In genomic region chr11:85841211-85841681, GRCm38 (mm10) we compare ENCODE assay signal across 8 mouse cellular contexts. TPM values are rescaled to one million over a fixed set of nuclear protein-coding genes. Genes with fewer than 3 reads are reported as not detected.
A peak's percentile ranks its signal among the peaks of the same experiment; 100 is the strongest.
DNase-seq lines count a peak whose midpoint lies in the region; ATAC-seq and TF ChIP-seq lines count a peak whose summit lies in the region.

No protein-coding gene starts in this region.

- H3K27me3 ChIP-seq in forebrain, embryonic 11.5 days (ENCODE audit: control insufficient read depth, insufficient read depth, low read length): peaks cover 78% of the 10 kb centered on the region
- H3K27me3 ChIP-seq in forebrain, embryonic 16.5 days (replicated peaks; ENCODE audit: control insufficient read depth, insufficient read depth, low read length): peaks cover 78% of the 10 kb centered on the region
- peaks cover 54% of the 10 kb centered on the region for H3K27me3 ChIP-seq in ES-Bruce4 (ENCODE audit: control insufficient read depth, insufficient read depth, low read length, poor library complexity, severe bottlenecking)
- peaks cover 74% of the 10 kb centered on the region for H3K27me3 ChIP-seq in heart, embryonic 14.5 days (ENCODE audit: control insufficient read depth, insufficient read depth, low read length)
- H3K27me3 ChIP-seq in liver, embryonic 14.5 days (ENCODE audit: control insufficient read depth, insufficient read depth, low read length): peaks cover 100% of the 10 kb centered on the region

- H3K9ac ChIP-seq in forebrain, embryonic 11.5 days (ENCODE audit: low read length): no peak overlapping the region
- no peak overlapping the region for H3K9ac ChIP-seq in forebrain, embryonic 16.5 days (replicated peaks; ENCODE audit: low read depth, low read length)
- peak overlapping the region; percentile 67; the same call in 1 of the 2 replicates for H3K9ac ChIP-seq in ES-Bruce4 (ENCODE audit: low read depth, poor library complexity, severe bottlenecking)
- H3K9ac ChIP-seq in heart, embryonic 14.5 days (ENCODE audit: low read length): no peak overlapping the region; the same call in 1 of the 2 replicates
- no peak overlapping the region for H3K9ac ChIP-seq in liver, embryonic 14.5 days (replicated peaks)

- no peak for ATAC-seq in forebrain, embryonic 11.5 days (replicated peaks; ENCODE audit: low FRiP score)
- ATAC-seq in forebrain, embryonic 16.5 days: no peak
- ATAC-seq in heart, embryonic 14.5 days (ENCODE audit: insufficient number of reproducible peaks, insufficient read depth, low FRiP score, low read depth): no peak
- ATAC-seq in liver, embryonic 14.5 days (ENCODE audit: insufficient read depth): no peak

- peak; percentile 61 for DNase-seq in forebrain, embryonic 11.5 days (ENCODE audit: low spot score)
- no peak for DNase-seq in liver, embryonic 14.5 days (ENCODE audit: low read depth in 3 of 3, low spot score in 3 of 3)
- no peak for DNase-seq in thymus, adult 18-20 months
- DNase-seq in frontal cortex, postnatal 36 days (ENCODE audit: low spot score in 2 of 2): no peak
- DNase-seq in right cerebral cortex, adult 18-20 months: no peak

- H3K4me2 ChIP-seq in forebrain, embryonic 11.5 days (ENCODE audit: low read depth, low read length, severe bottlenecking): no peak overlapping the region; the same call in none of the 2 replicates
- no peak overlapping the region; the same call in 1 of the 2 replicates for H3K4me2 ChIP-seq in forebrain, embryonic 16.5 days (ENCODE audit: low read length)
- H3K4me2 ChIP-seq in heart, embryonic 14.5 days (ENCODE audit: low read length): peak overlapping the region; percentile 94
- H3K4me2 ChIP-seq in liver, embryonic 14.5 days (ENCODE audit: low read depth): no peak overlapping the region

- no peak for TF ChIP-seq POLR2A in ES-Bruce4 (IDR thresholded peaks at IDR 0.05; ENCODE audit: insufficient read depth, low read length)

- H3K27ac ChIP-seq in forebrain, embryonic 11.5 days (ENCODE audit: low read depth, low read length): no peak overlapping the region
- H3K27ac ChIP-seq in forebrain, embryonic 16.5 days (ENCODE audit: low read length): no peak overlapping the region
- no peak overlapping the region for H3K27ac ChIP-seq in ES-Bruce4 (ENCODE audit: insufficient read depth, low read length)
- no peak overlapping the region for H3K27ac ChIP-seq in heart, embryonic 14.5 days (replicated peaks in 1 of 2; ENCODE audit: control insufficient read depth in 1 of 2, insufficient read depth in 1 of 2, low read depth in 2 of 2, low read length in 2 of 2)
- no peak overlapping the region for H3K27ac ChIP-seq in liver, embryonic 14.5 days

- WGBS in forebrain, embryonic 11.5 days: 7% methylated on average over 8 of the region's 8 CpGs
- 7% methylated on average over 8 of the region's 8 CpGs for WGBS in forebrain, embryonic 16.5 days
- WGBS in heart, embryonic 14.5 days: 25% methylated on average over 8 of the region's 8 CpGs
- 8% methylated on average over 8 of the region's 8 CpGs for WGBS in liver, embryonic 14.5 days (ENCODE audit: insufficient replicate concordance)

- no peak overlapping the region for H3K4me3 ChIP-seq in forebrain, embryonic 11.5 days (ENCODE audit: low read depth, low read length)
- H3K4me3 ChIP-seq in forebrain, embryonic 16.5 days (replicated peaks; ENCODE audit: low read length): no peak overlapping the region
- no peak overlapping the region for H3K4me3 ChIP-seq in ES-Bruce4 (ENCODE audit: low read depth, low read length)
- peak overlapping the region in 1 of 2 experiments; percentile 36; a peak in 1 of 4 replicates for H3K4me3 ChIP-seq in heart, embryonic 14.5 days (ENCODE audit: control insufficient read depth in 1 of 2, insufficient read depth in 1 of 2, low read depth in 1 of 2, low read length in 2 of 2)
- no peak overlapping the region for H3K4me3 ChIP-seq in liver, embryonic 14.5 days (ENCODE audit: insufficient read depth in 1 of 2, low read depth in 2 of 2, low read length in 2 of 2)

- TF ChIP-seq EP300 in ES-Bruce4 (IDR thresholded peaks at IDR 0.05; ENCODE audit: insufficient read depth, low read depth, low read length): no peak
- no peak for TF ChIP-seq EP300 in liver, embryonic 14.5 days (IDR thresholded peaks at IDR 0.05; ENCODE audit: low read depth)

- TF ChIP-seq CTCF in ES-Bruce4 (IDR thresholded peaks at IDR 0.05; ENCODE audit: low read depth, low read length): no peak
- 0 out of 2 replicates have a peak, but pooled peaks have one; percentile 12 for TF ChIP-seq CTCF in liver, embryonic 14.5 days (IDR thresholded peaks at IDR 0.05; ENCODE audit: low read depth)

- H3K4me1 ChIP-seq in forebrain, embryonic 11.5 days (replicated peaks; ENCODE audit: control insufficient read depth, insufficient read depth, low read length): peaks cover 23% of the 10 kb centered on the region; the same call in 1 of the 2 replicates
- H3K4me1 ChIP-seq in forebrain, embryonic 16.5 days (replicated peaks; ENCODE audit: control insufficient read depth, insufficient read depth, low read length): peaks cover 33% of the 10 kb centered on the region
- H3K4me1 ChIP-seq in ES-Bruce4 (ENCODE audit: control insufficient read depth, insufficient read depth, low read length): no peaks in the 10 kb centered on the region
- peaks cover 20 to 36% of the 10 kb centered on the region in 2 experiments for H3K4me1 ChIP-seq in heart, embryonic 14.5 days (ENCODE audit: control insufficient read depth in 2 of 2, insufficient read depth in 2 of 2, low read length in 2 of 2)
- H3K4me1 ChIP-seq in liver, embryonic 14.5 days (replicated peaks; ENCODE audit: control insufficient read depth in 2 of 2, insufficient read depth in 2 of 2, low read length in 1 of 2): peaks cover 3 to 7% of the 10 kb centered on the region in 2 experiments; a peak in 2 of 4 replicates

- H3K9me3 ChIP-seq in forebrain, embryonic 11.5 days (ENCODE audit: control insufficient read depth, low read length): no peaks in the 10 kb centered on the region
- no peaks in the 10 kb centered on the region for H3K9me3 ChIP-seq in forebrain, embryonic 16.5 days (ENCODE audit: control insufficient read depth, low read length)
- H3K9me3 ChIP-seq in ES-Bruce4 (replicated peaks; ENCODE audit: control insufficient read depth, insufficient read depth, low read length, poor library complexity, severe bottlenecking): no peaks in the 10 kb centered on the region
- H3K9me3 ChIP-seq in heart, embryonic 14.5 days (ENCODE audit: control insufficient read depth, low read length): no peaks in the 10 kb centered on the region
- H3K9me3 ChIP-seq in liver, embryonic 14.5 days (ENCODE audit: control insufficient read depth, low read length): no peaks in the 10 kb centered on the region

- no peaks in the 10 kb centered on the region for H3K36me3 ChIP-seq in forebrain, embryonic 11.5 days (ENCODE audit: control insufficient read depth, insufficient read depth, low read length)
- H3K36me3 ChIP-seq in forebrain, embryonic 16.5 days (ENCODE audit: control insufficient read depth, insufficient read depth): no peaks in the 10 kb centered on the region
- no peaks in the 10 kb centered on the region for H3K36me3 ChIP-seq in ES-Bruce4 (ENCODE audit: control insufficient read depth, insufficient read depth, low read length, poor library complexity, severe bottlenecking)
- no peaks in the 10 kb centered on the region for H3K36me3 ChIP-seq in heart, embryonic 14.5 days (ENCODE audit: control insufficient read depth, insufficient read depth, low read length)
- H3K36me3 ChIP-seq in liver, embryonic 14.5 days (replicated peaks; ENCODE audit: control insufficient read depth, insufficient read depth, low read depth): no peaks in the 10 kb centered on the region

RNA-seq across cellular contexts. Expression of gene Gm11444, which starts 8.9 kb away (rescaled TPM):
- not detected in 2 replicates for polyA plus RNA-seq in forebrain, embryonic 11.5 days (2014; fragmentation: Nextera tagmentation; extraction: Ambion mirVana)
- not detected in 2 replicates for polyA plus RNA-seq in forebrain, embryonic 16.5 days (2015; fragmentation: Nextera tagmentation; extraction: Ambion mirVana)
- not detected in 2 replicates for polyA plus RNA-seq in ES-Bruce4 (2011; ENCODE audit: insufficient read depth, insufficient read length, low read depth, missing spikeins)
- polyA plus RNA-seq in heart, embryonic 14.5 days (2014; fragmentation: Nextera tagmentation; extraction: Ambion mirVana): not detected in 2 replicates
- not detected in 2 replicates for polyA plus RNA-seq in liver, embryonic 14.5 days (2012; rRNA removed)
- not detected in 2 replicates for polyA plus RNA-seq in liver, embryonic 14.5 days (2014; fragmentation: Nextera tagmentation; extraction: Ambion mirVana)

RNA-seq across cellular contexts. Expression of gene Tbx2, which starts 8.9 kb away (rescaled TPM):
- 1.5 and 2.0 TPM in 2 replicates for polyA plus RNA-seq in forebrain, embryonic 11.5 days (2014; fragmentation: Nextera tagmentation; extraction: Ambion mirVana)
- polyA plus RNA-seq in forebrain, embryonic 16.5 days (2015; fragmentation: Nextera tagmentation; extraction: Ambion mirVana): 0.47 and 0.68 TPM in 2 replicates
- polyA plus RNA-seq in ES-Bruce4 (2011; ENCODE audit: insufficient read depth, insufficient read length, low read depth, missing spikeins): 0.16 and 0.24 TPM in 2 replicates
- 2.2 and 4.0 TPM in 2 replicates for polyA plus RNA-seq in heart, embryonic 14.5 days (2014; fragmentation: Nextera tagmentation; extraction: Ambion mirVana)
- polyA plus RNA-seq in liver, embryonic 14.5 days (2012; rRNA removed): 0.97 and 1.3 TPM in 2 replicates
- 0.15 and 0.29 TPM in 2 replicates for polyA plus RNA-seq in liver, embryonic 14.5 days (2014; fragmentation: Nextera tagmentation; extraction: Ambion mirVana)

RNA-seq across cellular contexts. Expression of gene Tbx4, which starts 45.0 kb away (rescaled TPM):
- 0.12 and 0.21 TPM in 2 replicates for polyA plus RNA-seq in forebrain, embryonic 11.5 days (2014; fragmentation: Nextera tagmentation; extraction: Ambion mirVana)
- polyA plus RNA-seq in forebrain, embryonic 16.5 days (2015; fragmentation: Nextera tagmentation; extraction: Ambion mirVana): 0.23 and 0.26 TPM in 2 replicates
- 0.62 and 0.69 TPM in 2 replicates for polyA plus RNA-seq in ES-Bruce4 (2011; ENCODE audit: insufficient read depth, insufficient read length, low read depth, missing spikeins)
- polyA plus RNA-seq in heart, embryonic 14.5 days (2014; fragmentation: Nextera tagmentation; extraction: Ambion mirVana): 0.11 and 0.23 TPM in 2 replicates
- polyA plus RNA-seq in liver, embryonic 14.5 days (2012; rRNA removed): 0.08 TPM in 1 of 2 replicates, not detected in the other
- polyA plus RNA-seq in liver, embryonic 14.5 days (2014; fragmentation: Nextera tagmentation; extraction: Ambion mirVana): 0.04 TPM in 1 of 2 replicates, not detected in the other
